Mouse (Mus musculus): ENCODE measurements at regions not wholly inside any gene's neighbourhood (a gene's known extent, or its start where the extent isn't known, plus 50 kb on each side); places are given as distances from the start of the nearest gene placed in this dataset.

GRCm38 (mm10) chr14:67133221-67133620 is 1124.2 kb upstream of the Gulo start:
- ATAC-seq (ENCODE audit: low FRiP score) (no peak), DNase-seq (ENCODE audit: low spot score, missing footprints) (no peak)
- H3K9me3 ChIP-seq (ENCODE audit: control insufficient read depth, low read length): no peaks in the 10 kb centered on the region
- H3K4me2 ChIP-seq: no peak overlapping the region
- no peak overlapping the region for H3K4me3 ChIP-seq (ENCODE audit: low read depth, low read length)
- H3K9ac ChIP-seq (ENCODE audit: low read length): no peak overlapping the region
- peaks cover 7% of the 10 kb centered on the region; the same call in 1 of the 2 replicates for H3K4me1 ChIP-seq (ENCODE audit: control insufficient read depth, insufficient read depth, low read length)
- H3K27me3 ChIP-seq (ENCODE audit: control insufficient read depth, insufficient read depth, low read length): no peaks in the 10 kb centered on the region
- H3K36me3 ChIP-seq (ENCODE audit: control insufficient read depth, insufficient read depth, low read length): no peaks in the 10 kb centered on the region
- no peak overlapping the region for H3K27ac ChIP-seq (ENCODE audit: low read depth, low read length)
- 82% methylated on average over 6 of the region's 6 CpGs for WGBS

- H3K9ac ChIP-seq (ENCODE audit: low read length): no peak overlapping the region
- H3K27ac ChIP-seq (ENCODE audit: low read depth, low read length): no peak overlapping the region
- 84% methylated on average over 7 of the region's 7 CpGs for WGBS
- H3K36me3 ChIP-seq (ENCODE audit: control insufficient read depth, insufficient read depth, low read length): no peaks in the 10 kb centered on the region
- H3K4me3 ChIP-seq (ENCODE audit: low read depth, low read length): no peak overlapping the region
- no peak overlapping the region for H3K4me2 ChIP-seq
- ATAC-seq (ENCODE audit: low FRiP score): no peak
- peak; percentile 28 for DNase-seq (ENCODE audit: low spot score, missing footprints)
- no peaks in the 10 kb centered on the region for H3K27me3 ChIP-seq (ENCODE audit: control insufficient read depth, insufficient read depth, low read length)
- no peaks in the 10 kb centered on the region for H3K4me1 ChIP-seq (ENCODE audit: control insufficient read depth, insufficient read depth, low read length)
- no peaks in the 10 kb centered on the region for H3K9me3 ChIP-seq (ENCODE audit: control insufficient read depth, low read length)
Measured at GRCm38 (mm10) chr14:67127118-67127517, 1118.1 kb upstream of the Gulo start.

- no peak overlapping the region for H3K4me3 ChIP-seq (ENCODE audit: low read depth, low read length)
- no peaks in the 10 kb centered on the region for H3K4me1 ChIP-seq (ENCODE audit: control insufficient read depth, insufficient read depth, low read length)
- ATAC-seq (ENCODE audit: low FRiP score): no peak
- H3K36me3 ChIP-seq (ENCODE audit: control insufficient read depth, insufficient read depth, low read length): no peaks in the 10 kb centered on the region
- no peak overlapping the region for H3K27ac ChIP-seq (ENCODE audit: low read depth, low read length)
- H3K27me3 ChIP-seq (ENCODE audit: control insufficient read depth, insufficient read depth, low read length): no peaks in the 10 kb centered on the region
- no peak overlapping the region for H3K9ac ChIP-seq (ENCODE audit: low read length)
- no peak overlapping the region for H3K4me2 ChIP-seq
- 56% methylated on average over 6 of the region's 6 CpGs for WGBS
- peak; percentile 61 for DNase-seq (ENCODE audit: low spot score, missing footprints)
- H3K9me3 ChIP-seq (ENCODE audit: control insufficient read depth, low read length): no peaks in the 10 kb centered on the region
Measured at GRCm38 (mm10) chr14:67126254-67126653, 1117.2 kb upstream of the Gulo start.

GRCm38 (mm10) chr14:67123300-67123699 is 1114.3 kb upstream of the Gulo start:
- Histone ChIP-seq H3K4me1 (ENCODE audit: control insufficient read depth, insufficient read depth, low read length) (no peaks in the 10 kb centered on the region), H3K27ac (ENCODE audit: low read depth, low read length) (no peak overlapping the region), H3K9ac (ENCODE audit: low read length) (no peak overlapping the region), H3K9me3 (ENCODE audit: control insufficient read depth, low read length) (no peaks in the 10 kb centered on the region), H3K4me2 (no peak overlapping the region), H3K36me3 (ENCODE audit: control insufficient read depth, insufficient read depth, low read length) (no peaks in the 10 kb centered on the region), H3K27me3 (ENCODE audit: control insufficient read depth, insufficient read depth, low read length) (no peaks in the 10 kb centered on the region), H3K4me3 (ENCODE audit: low read depth, low read length) (no peak overlapping the region)
- ATAC-seq (ENCODE audit: low FRiP score) (no peak), DNase-seq (ENCODE audit: low spot score, missing footprints) (no peak)
- 90% methylated on average over 7 of the region's 7 CpGs for WGBS
